Mouse (Mus musculus): Measurements from ENCODE around the gene Prrxl1. TPM values are rescaled to one million over a fixed set of nuclear protein-coding genes. Genes with fewer than 3 reads are reported as not detected.

The Prrxl1 gene
- polyA plus RNA-seq, 1 experiment, result not detected

- Histone ChIP-seq H3K27me3 (ENCODE audit: control insufficient read depth, insufficient read depth, insufficient read length) (peaks cover 65% of the 10 kb centered on the region), H3K79me2 (ENCODE audit: control insufficient read depth, insufficient read depth) (no peaks in the 10 kb centered on the region), H3K4me2 (ENCODE audit: low read depth) (peak overlapping the region; percentile 38), H3K4me3 (no peak overlapping the region), H3K36me3 (ENCODE audit: control insufficient read depth, insufficient read depth) (no peaks in the 10 kb centered on the region), H3ac (ENCODE audit: control insufficient read depth, insufficient read length) (no peak overlapping the region)
- TF ChIP-seq TCF12 (IDR thresholded peaks at IDR 0.05; ENCODE audit: insufficient read depth, poor library complexity, severe bottlenecking) (no peak), CEBPB (IDR thresholded peaks at IDR 0.05; ENCODE audit: insufficient read depth, poor library complexity, severe bottlenecking) (peak; percentile 72; the same call in 1 of the 2 replicates), MYOG (IDR thresholded peaks at IDR 0.05; ENCODE audit: control insufficient read depth in 1 of 3, insufficient read depth in 1 of 3, insufficient read length in 2 of 3, low read depth in 2 of 3) (no peak), MAX (IDR thresholded peaks at IDR 0.05; ENCODE audit: low read depth) (no peak), E2F4 (IDR thresholded peaks at IDR 0.05; ENCODE audit: insufficient read depth) (no peak), REST (IDR thresholded peaks at IDR 0.05; ENCODE audit: insufficient read depth, insufficient read length) (no peak), POLR2A (IDR thresholded peaks at IDR 0.05; ENCODE audit: insufficient read length, low read depth) (no peak), POLR2AphosphoS2 (IDR thresholded peaks at IDR 0.05; ENCODE audit: insufficient read length, low read depth) (no peak)
Measured at GRCm38 (mm10) chr14:32605508-32605907, 6.3 kb downstream of the Prrxl1 start.

- TF ChIP-seq TCF3 (IDR thresholded peaks at IDR 0.05; ENCODE audit: insufficient read length, low read depth) (no peak), USF1 (IDR thresholded peaks at IDR 0.05; ENCODE audit: low read depth) (no peak), SRF (IDR thresholded peaks at IDR 0.05; ENCODE audit: control insufficient read depth, insufficient read length, low read depth) (no peak), CEBPB (IDR thresholded peaks at IDR 0.05; ENCODE audit: insufficient read depth, poor library complexity, severe bottlenecking) (no peak), MYOD1 (IDR thresholded peaks at IDR 0.05; ENCODE audit: control insufficient read depth in 1 of 3, insufficient read length in 2 of 3, low read depth in 2 of 3) (no peak), MAX (IDR thresholded peaks at IDR 0.05; ENCODE audit: low read depth) (no peak), POLR2A (IDR thresholded peaks at IDR 0.05; ENCODE audit: insufficient read length, low read depth) (no peak), E2F4 (IDR thresholded peaks at IDR 0.05; ENCODE audit: insufficient read depth) (no peak), TCF12 (IDR thresholded peaks at IDR 0.05; ENCODE audit: insufficient read depth, poor library complexity, severe bottlenecking) (no peak), POLR2AphosphoS2 (IDR thresholded peaks at IDR 0.05; ENCODE audit: insufficient read length, low read depth) (no peak), REST (IDR thresholded peaks at IDR 0.05; ENCODE audit: insufficient read depth, insufficient read length) (no peak), MYOG (IDR thresholded peaks at IDR 0.05; ENCODE audit: control insufficient read depth in 1 of 3, insufficient read depth in 1 of 3, insufficient read length in 2 of 3, low read depth in 2 of 3) (no peak)
- Histone ChIP-seq H3K79me2 (ENCODE audit: control insufficient read depth, insufficient read depth) (no peaks in the 10 kb centered on the region), H3K36me3 (ENCODE audit: control insufficient read depth, insufficient read depth) (no peaks in the 10 kb centered on the region), H3K4me3 (no peak overlapping the region), H3K27me3 (ENCODE audit: control insufficient read depth, insufficient read depth, insufficient read length) (peaks cover 65% of the 10 kb centered on the region), H3K4me2 (ENCODE audit: low read depth) (no peak overlapping the region), H3ac (ENCODE audit: control insufficient read depth, insufficient read length) (no peak overlapping the region)
Measured at GRCm38 (mm10) chr14:32606316-32606715, 7.1 kb downstream of the Prrxl1 start.

- no peak overlapping the region for H3ac ChIP-seq (ENCODE audit: control insufficient read depth, insufficient read length)
- no peak overlapping the region for H3K4me3 ChIP-seq
- TF ChIP-seq POLR2AphosphoS2 (IDR thresholded peaks at IDR 0.05; ENCODE audit: insufficient read length, low read depth) (no peak), MYOG (IDR thresholded peaks at IDR 0.05; ENCODE audit: control insufficient read depth in 1 of 3, insufficient read depth in 1 of 3, insufficient read length in 2 of 3, low read depth in 2 of 3) (peak in 1 of 3 experiments; percentile 21)
- H3K27me3 ChIP-seq (ENCODE audit: control insufficient read depth, insufficient read depth, insufficient read length), result peaks cover 53% of the 10 kb centered on the region
- no peaks in the 10 kb centered on the region for H3K36me3 ChIP-seq (ENCODE audit: control insufficient read depth, insufficient read depth)
- H3K4me2 ChIP-seq (ENCODE audit: low read depth), result no peak overlapping the region
- no peaks in the 10 kb centered on the region for H3K79me2 ChIP-seq (ENCODE audit: control insufficient read depth, insufficient read depth)
Measured at GRCm38 (mm10) chr14:32609392-32609791, 10.2 kb downstream of the Prrxl1 start.

GRCm38 (mm10) chr14:32617253-32617652 is 18.0 kb downstream of the Prrxl1 start:
- no peaks in the 10 kb centered on the region for H3K79me2 ChIP-seq (ENCODE audit: control insufficient read depth, insufficient read depth)

GRCm38 (mm10) chr14:32624245-32624644 is 25.0 kb downstream of the Prrxl1 start:
- H3K27me3 ChIP-seq (ENCODE audit: control insufficient read depth, insufficient read depth, insufficient read length), result peaks cover 27% of the 10 kb centered on the region
- no peak overlapping the region for H3K4me3 ChIP-seq
- no peak overlapping the region for H3ac ChIP-seq (ENCODE audit: control insufficient read depth, insufficient read length)
- TF ChIP-seq TCF3 (IDR thresholded peaks at IDR 0.05; ENCODE audit: insufficient read length, low read depth) (no peak), MAX (IDR thresholded peaks at IDR 0.05; ENCODE audit: low read depth) (no peak), POLR2A (IDR thresholded peaks at IDR 0.05; ENCODE audit: insufficient read length, low read depth) (no peak), CEBPB (IDR thresholded peaks at IDR 0.05; ENCODE audit: insufficient read depth, poor library complexity, severe bottlenecking) (no peak)
- no peak overlapping the region for H3K4me2 ChIP-seq (ENCODE audit: low read depth)
- no peaks in the 10 kb centered on the region for H3K36me3 ChIP-seq (ENCODE audit: control insufficient read depth, insufficient read depth)
- H3K79me2 ChIP-seq (ENCODE audit: control insufficient read depth, insufficient read depth), result no peaks in the 10 kb centered on the region

More at GRCm38 (mm10) chr14:32617253-32617652, 18.0 kb downstream of the Prrxl1 start:
- Histone ChIP-seq H3K36me3 (ENCODE audit: control insufficient read depth, insufficient read depth) (no peaks in the 10 kb centered on the region), H3ac (ENCODE audit: control insufficient read depth, insufficient read length) (no peak overlapping the region), H3K4me2 (ENCODE audit: low read depth) (no peak overlapping the region), H3K4me3 (no peak overlapping the region), H3K27me3 (ENCODE audit: control insufficient read depth, insufficient read depth, insufficient read length) (peaks cover 22% of the 10 kb centered on the region)
- TF ChIP-seq E2F4 (IDR thresholded peaks at IDR 0.05; ENCODE audit: insufficient read depth) (no peak), TCF3 (IDR thresholded peaks at IDR 0.05; ENCODE audit: insufficient read length, low read depth) (no peak), POLR2AphosphoS2 (IDR thresholded peaks at IDR 0.05; ENCODE audit: insufficient read length, low read depth) (no peak)

- peaks cover 27% of the 10 kb centered on the region for H3K27me3 ChIP-seq (ENCODE audit: control insufficient read depth, insufficient read depth, insufficient read length)
- no peaks in the 10 kb centered on the region for H3K79me2 ChIP-seq (ENCODE audit: control insufficient read depth, insufficient read depth)
- no peak overlapping the region for H3ac ChIP-seq (ENCODE audit: control insufficient read depth, insufficient read length)
- H3K36me3 ChIP-seq (ENCODE audit: control insufficient read depth, insufficient read depth), result no peaks in the 10 kb centered on the region
- TF ChIP-seq TCF12 (IDR thresholded peaks at IDR 0.05; ENCODE audit: insufficient read depth, poor library complexity, severe bottlenecking) (no peak), E2F4 (IDR thresholded peaks at IDR 0.05; ENCODE audit: insufficient read depth) (no peak), TCF3 (IDR thresholded peaks at IDR 0.05; ENCODE audit: insufficient read length, low read depth) (no peak), MYOD1 (IDR thresholded peaks at IDR 0.05; ENCODE audit: control insufficient read depth in 1 of 3, insufficient read length in 2 of 3, low read depth in 2 of 3) (no peak), REST (IDR thresholded peaks at IDR 0.05; ENCODE audit: insufficient read depth, insufficient read length) (no peak), MYOG (IDR thresholded peaks at IDR 0.05; ENCODE audit: control insufficient read depth in 1 of 3, insufficient read depth in 1 of 3, insufficient read length in 2 of 3, low read depth in 2 of 3) (no peak), POLR2AphosphoS2 (IDR thresholded peaks at IDR 0.05; ENCODE audit: insufficient read length, low read depth) (no peak), MAX (IDR thresholded peaks at IDR 0.05; ENCODE audit: low read depth) (no peak), SRF (IDR thresholded peaks at IDR 0.05; ENCODE audit: control insufficient read depth, insufficient read length, low read depth) (no peak), CEBPB (IDR thresholded peaks at IDR 0.05; ENCODE audit: insufficient read depth, poor library complexity, severe bottlenecking) (no peak), USF1 (IDR thresholded peaks at IDR 0.05; ENCODE audit: low read depth) (no peak), POLR2A (IDR thresholded peaks at IDR 0.05; ENCODE audit: insufficient read length, low read depth) (no peak)
- H3K4me2 ChIP-seq (ENCODE audit: low read depth), result no peak overlapping the region
- H3K4me3 ChIP-seq, result no peak overlapping the region
Measured at GRCm38 (mm10) chr14:32624811-32625210, 25.6 kb downstream of the Prrxl1 start.
